Mouse (Mus musculus) thymus, postnatal 10 days (tissue): ENCODE data around the gene Musk.

Experiments used
- DNase-seq, 2 experiments: peaks; one replicate each; pipeline ENCODE4 v3.0.0; 2021; ENCODE audit warnings: low spot score in 2 of 2

The Musk gene

GRCm38 (mm10) chr4:58415537-58415936 is 129.8 kb downstream of the Musk start:
- no peak for DNase-seq

- DNase-seq = no peak
Observed at GRCm38 (mm10) chr4:58417319-58417718, 131.6 kb downstream of the Musk start.

GRCm38 (mm10) chr4:58419225-58419624 is 133.5 kb downstream of the Musk start:
- no peak for DNase-seq

- no peak for DNase-seq
Observed at GRCm38 (mm10) chr4:58423276-58423930, 137.6 kb downstream of the Musk start.
